Mouse (Mus musculus) layer of hippocampus, adult 8-10 months (tissue): Measurements from ENCODE around the gene Epn1. TPM values are rescaled to one million over a fixed set of nuclear protein-coding genes. Genes with fewer than 3 reads are reported as not detected.

Experiments used
- DNase-seq, 2 experiments: peaks; one replicate each; pipeline ENCODE4 v3.0.0; 2022; ENCODE audit warnings: low spot score in 2 of 2
- total RNA-seq, 4 experiments: library from RNA; stranded (reverse); gene quantifications; 2 replicates each; pipeline ENCODE4 v1.2.4; 2022

Epn1 gene
- total RNA-seq = 100 to 1,000 TPM; 411 to 477 (median 457) TPM

GRCm38 (mm10) chr7:5080010-5080751 is at the start of gene Epn1:
Epn1 (plus strand) TSS chr7:5080235.
- DNase-seq = peak; percentile 95 to 97

GRCm38 (mm10) chr7:5030554-5031275 is 49.3 kb upstream of the Epn1 start:
- DNase-seq = no peak

- DNase-seq = no peak
Measured at GRCm38 (mm10) chr7:5031496-5031895, 48.5 kb upstream of the Epn1 start.

GRCm38 (mm10) chr7:5033818-5034217 is 46.2 kb upstream of the Epn1 start, which contains the start of gene 4632433K11Rik:
4632433K11Rik (plus strand) TSS chr7:5034118.
- DNase-seq = no peak

- DNase-seq = no peak
Measured at GRCm38 (mm10) chr7:5035628-5036027, 44.4 kb upstream of the Epn1 start.

- no peak for DNase-seq
Measured at GRCm38 (mm10) chr7:5036136-5036535, 43.9 kb upstream of the Epn1 start.

GRCm38 (mm10) chr7:5037026-5037425 is 43.0 kb upstream of the Epn1 start:
- no peak for DNase-seq

- DNase-seq = no peak
Measured at GRCm38 (mm10) chr7:5037467-5037866, 42.6 kb upstream of the Epn1 start.

GRCm38 (mm10) chr7:5038109-5038732 is 41.8 kb upstream of the Epn1 start, which contains the start of gene Zfp784:
Zfp784 (minus strand) TSS chr7:5038446.
- DNase-seq = peak; percentile 84 to 92

GRCm38 (mm10) chr7:5038940-5039339 is 41.1 kb upstream of the Epn1 start:
- no peak for DNase-seq

- no peak for DNase-seq
Measured at GRCm38 (mm10) chr7:5044981-5045380, 35.1 kb upstream of the Epn1 start.

GRCm38 (mm10) chr7:5046112-5046511 is 33.9 kb upstream of the Epn1 start:
- no peak for DNase-seq

- no peak for DNase-seq
Measured at GRCm38 (mm10) chr7:5047313-5047712, 32.7 kb upstream of the Epn1 start.

- peak in 1 of 2 experiments; percentile 73 for DNase-seq
Measured at GRCm38 (mm10) chr7:5051193-5052192, 28.5 kb upstream of the Epn1 start, which contains the start of gene Zfp580. Zfp580 (plus strand) TSS chr7:5051538.

- DNase-seq = no peak
Measured at GRCm38 (mm10) chr7:5052438-5052837, 27.6 kb upstream of the Epn1 start.

- no peak for DNase-seq
Measured at GRCm38 (mm10) chr7:5052931-5053343, 27.1 kb upstream of the Epn1 start.

GRCm38 (mm10) chr7:5053456-5054179 is 26.4 kb upstream of the Epn1 start:
- peak in 1 of 2 experiments; percentile 55 for DNase-seq

- peak in 1 of 2 experiments; percentile 49 for DNase-seq
Measured at GRCm38 (mm10) chr7:5056651-5057263, 23.3 kb upstream of the Epn1 start.

- DNase-seq = no peak
Measured at GRCm38 (mm10) chr7:5057381-5057780, 22.7 kb upstream of the Epn1 start.

GRCm38 (mm10) chr7:5057804-5058203 is 22.2 kb upstream of the Epn1 start:
- DNase-seq = no peak
